Mouse (Mus musculus) spleen, postnatal 10 days (tissue): ENCODE results near the gene Cgnl1.
A peak's percentile ranks its signal among the peaks of the same experiment; 100 is the strongest.

ENCODE experiments used
- DNase-seq, 2 experiments: peaks; one replicate each; pipeline ENCODE4 v3.0.0; 2021 to 2022; ENCODE audit warnings: low spot score in 2 of 2

Cgnl1 gene

GRCm38 (mm10) chr9:71766902-71767301, 4.5 kb downstream of the Cgnl1 start:
- DNase-seq: no peak

GRCm38 (mm10) chr9:71766306-71766705, 5.1 kb downstream of the Cgnl1 start:
- no peak for DNase-seq

GRCm38 (mm10) chr9:71764551-71764950, 6.9 kb downstream of the Cgnl1 start:
- peak in 1 of 2 experiments; percentile 28 for DNase-seq

GRCm38 (mm10) chr9:71763273-71763672, 8.1 kb downstream of the Cgnl1 start:
- no peak for DNase-seq

GRCm38 (mm10) chr9:71761663-71762062, 9.7 kb downstream of the Cgnl1 start:
- no peak for DNase-seq

GRCm38 (mm10) chr9:71760518-71761141, 10.8 kb downstream of the Cgnl1 start:
- no peak for DNase-seq

GRCm38 (mm10) chr9:71759893-71760292, 11.5 kb downstream of the Cgnl1 start:
- no peak for DNase-seq

- no peak for DNase-seq
Measured at GRCm38 (mm10) chr9:71757386-71757785, 14.0 kb downstream of the Cgnl1 start.

- no peak for DNase-seq
Measured at GRCm38 (mm10) chr9:71756916-71757315, 14.5 kb downstream of the Cgnl1 start.

- no peak for DNase-seq
Measured at GRCm38 (mm10) chr9:71753981-71754380, 17.4 kb downstream of the Cgnl1 start.

- DNase-seq: no peak
Measured at GRCm38 (mm10) chr9:71753529-71753928, 17.9 kb downstream of the Cgnl1 start.

GRCm38 (mm10) chr9:71753117-71753516, 18.3 kb downstream of the Cgnl1 start:
- no peak for DNase-seq

- DNase-seq: no peak
Measured at GRCm38 (mm10) chr9:71750015-71750672, 21.3 kb downstream of the Cgnl1 start.

GRCm38 (mm10) chr9:71746405-71746804, 25.0 kb downstream of the Cgnl1 start:
- DNase-seq: no peak

- no peak for DNase-seq
Measured at GRCm38 (mm10) chr9:71738081-71738930, 33.1 kb downstream of the Cgnl1 start.

- no peak for DNase-seq
Measured at GRCm38 (mm10) chr9:71737257-71738023, 34.0 kb downstream of the Cgnl1 start.

GRCm38 (mm10) chr9:71735886-71736285, 35.5 kb downstream of the Cgnl1 start:
- DNase-seq: no peak

GRCm38 (mm10) chr9:71733559-71733958, 37.8 kb downstream of the Cgnl1 start:
- DNase-seq: no peak

- DNase-seq: no peak
Measured at GRCm38 (mm10) chr9:71728822-71729311, 42.5 kb downstream of the Cgnl1 start.

- no peak for DNase-seq
Measured at GRCm38 (mm10) chr9:71727233-71727632, 44.2 kb downstream of the Cgnl1 start.

GRCm38 (mm10) chr9:71726121-71726520, 45.3 kb downstream of the Cgnl1 start:
- DNase-seq: no peak

- no peak for DNase-seq
Measured at GRCm38 (mm10) chr9:71722366-71722765, 49.0 kb downstream of the Cgnl1 start.
